Mouse (Mus musculus) MEL (cell line): ENCODE measurements around the gene Kdr.

Source experiments
- CTCF ChIP-seq, 3 experiments: IDR thresholded peaks in 2 of 3; conservative IDR thresholded peaks in 1 of 3; 2 replicates each; pipeline ENCODE4 v1.5.1; 2011 to 2012; ENCODE audit warnings: low read length in 3 of 3, low read depth in 2 of 3, mild to moderate bottlenecking in 2 of 3, improper control_type of control experiment in 1 of 3, inconsistent platforms in 1 of 3, mixed read lengths in 1 of 3, moderate library complexity in 1 of 3; ENCODE audit not compliant: control insufficient read depth in 1 of 3, insufficient read depth in 1 of 3, poor library complexity in 1 of 3, severe bottlenecking in 1 of 3
- GATA1 ChIP-seq: IDR thresholded peaks from 2 replicates; pipeline ENCODE4 v1.6.1; 2011; ENCODE audit warnings: low read depth, low read length, improper control_type of control experiment
- KAT2A ChIP-seq: conservative IDR thresholded peaks from 2 replicates; pipeline ENCODE4 v1.6.1; 2012; ENCODE audit warnings: low read depth, low read length, improper control_type of control experiment, inconsistent platforms
- NELFE ChIP-seq: IDR thresholded peaks from 2 replicates; pipeline ENCODE4 v1.6.1; 2011; ENCODE audit warnings: low read depth, low read length, improper control_type of control experiment
- POLR2A ChIP-seq, 2 experiments: IDR thresholded peaks; 2 replicates each; pipeline ENCODE4 v1.6.1; 2011 to 2012; ENCODE audit warnings: low read length in 2 of 2, mild to moderate bottlenecking in 2 of 2, control low read depth in 1 of 2, improper control_type of control experiment in 1 of 2, low read depth in 1 of 2, moderate library complexity in 1 of 2; ENCODE audit not compliant: control insufficient read depth in 1 of 2, insufficient read depth in 1 of 2, poor library complexity in 1 of 2
- ZMIZ1 ChIP-seq: IDR thresholded peaks from 2 replicates; pipeline ENCODE4 v1.6.1; 2012; ENCODE audit warnings: low read depth, mild to moderate bottlenecking, inconsistent platforms, low read length, improper control_type of control experiment, moderate library complexity
- ZNF384 ChIP-seq: IDR thresholded peaks from 2 replicates; pipeline ENCODE4 v1.6.1; 2012; ENCODE audit warnings: low read depth, mild to moderate bottlenecking, inconsistent platforms, low read length, improper control_type of control experiment

- TF ChIP-seq POLR2A (IDR thresholded peaks at IDR 0.05; ENCODE audit: control insufficient read depth in 1 of 2, insufficient read depth in 1 of 2, low read depth in 1 of 2, low read length in 2 of 2, poor library complexity in 1 of 2) (no peak), ZMIZ1 (no peak), ZNF384 (no peak), NELFE (no peak), KAT2A (no peak), GATA1 (peak; percentile 93), CTCF (IDR thresholded peaks at IDR 0.05 in 2 of 3, conservative IDR thresholded peaks at IDR 0.05 in 1 of 3; ENCODE audit: control insufficient read depth in 1 of 3, insufficient read depth in 1 of 3, low read depth in 2 of 3, low read length in 3 of 3, poor library complexity in 1 of 3, severe bottlenecking in 1 of 3) (no peak)
These were observed 16.4 kb downstream of the Kdr start for GRCm38 (mm10) chr5:75961741-75962469.
